Mouse (Mus musculus) c-Kit-positive CD71-positive TER-119-positive erythroid progenitor cells, embryonic 14.5 days (primary cell): ENCODE results near the gene Spats2.

ENCODE experiments used
- DNase-seq: peaks from one replicate; pipeline ENCODE4 v3.0.0-alpha.2; 2013; ENCODE audit warnings: low spot score

Spats2 gene

DNA sequence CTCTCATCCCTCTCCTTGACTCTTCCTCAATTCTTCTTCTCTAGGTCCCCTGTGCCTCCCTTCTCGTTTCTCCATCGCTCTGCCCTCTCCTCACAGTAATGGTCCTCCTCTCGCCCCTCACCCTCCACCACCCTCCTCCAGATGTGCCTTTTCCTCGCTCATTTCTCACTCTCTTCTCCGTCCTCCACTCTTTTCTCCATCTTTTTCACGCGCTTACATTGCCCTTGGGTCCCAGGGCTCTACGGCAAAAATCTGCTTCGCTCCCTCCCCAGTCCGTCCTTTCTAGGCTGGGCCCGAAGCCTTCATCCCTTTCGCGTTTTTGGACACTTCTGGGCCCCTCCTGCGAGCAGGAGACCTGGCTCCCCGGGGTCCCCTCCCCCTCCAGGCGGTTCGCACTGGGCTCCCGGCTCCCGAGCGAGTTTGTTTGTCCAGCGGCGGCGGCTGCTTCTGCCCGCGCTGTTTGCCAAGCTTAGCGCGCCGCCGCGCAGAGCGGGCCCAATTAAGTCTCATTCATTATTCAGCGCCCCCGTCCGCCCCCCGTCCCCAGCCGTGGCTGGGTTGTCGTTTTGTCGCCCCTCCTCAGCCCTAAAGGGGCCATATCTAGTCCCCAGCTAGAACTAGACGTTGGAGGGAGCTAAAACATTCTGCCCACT is 27.8 kb upstream of the Spats2 start:
- no peak for DNase-seq

DNA sequence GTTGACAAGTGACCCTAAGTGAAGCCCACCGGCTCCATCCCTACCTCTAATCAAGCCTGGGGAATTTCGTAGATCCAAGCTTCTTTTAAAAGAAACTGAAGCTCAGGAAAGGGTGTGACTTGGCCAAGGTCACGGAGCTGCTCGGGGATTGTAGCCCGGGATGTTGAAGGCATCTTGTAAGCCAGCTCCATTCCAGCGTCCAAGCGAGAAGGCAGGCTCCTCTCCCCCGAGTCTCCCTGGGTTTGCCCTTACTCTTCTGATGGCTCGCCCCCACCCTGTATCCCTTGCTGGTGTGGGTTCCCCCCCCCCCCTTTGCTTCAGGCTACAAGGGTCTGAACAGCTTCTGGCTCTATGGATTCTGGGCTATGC is 27.2 kb upstream of the Spats2 start:
- no peak for DNase-seq

DNA sequence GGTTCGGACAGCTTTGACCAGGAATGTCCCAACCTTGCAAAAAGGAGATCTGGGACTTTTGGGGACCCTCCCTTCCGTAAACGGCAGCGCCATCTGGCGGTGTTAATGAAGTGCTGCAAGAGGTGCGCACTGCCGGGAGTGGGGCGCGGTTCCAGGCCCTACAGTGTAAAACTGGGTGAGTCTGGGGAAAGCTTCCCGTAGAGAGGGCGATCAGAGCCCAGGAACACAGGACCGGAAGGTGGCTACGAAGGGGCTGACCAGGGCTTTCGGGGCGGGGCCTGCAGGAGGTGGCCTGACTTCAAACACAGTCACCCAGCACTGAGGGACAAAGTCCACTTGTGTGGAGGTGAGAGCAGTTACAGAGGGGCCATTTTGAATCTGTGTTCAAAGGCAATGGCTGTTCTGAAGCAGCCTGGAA is 26.6 kb upstream of the Spats2 start:
- no peak for DNase-seq

DNA sequence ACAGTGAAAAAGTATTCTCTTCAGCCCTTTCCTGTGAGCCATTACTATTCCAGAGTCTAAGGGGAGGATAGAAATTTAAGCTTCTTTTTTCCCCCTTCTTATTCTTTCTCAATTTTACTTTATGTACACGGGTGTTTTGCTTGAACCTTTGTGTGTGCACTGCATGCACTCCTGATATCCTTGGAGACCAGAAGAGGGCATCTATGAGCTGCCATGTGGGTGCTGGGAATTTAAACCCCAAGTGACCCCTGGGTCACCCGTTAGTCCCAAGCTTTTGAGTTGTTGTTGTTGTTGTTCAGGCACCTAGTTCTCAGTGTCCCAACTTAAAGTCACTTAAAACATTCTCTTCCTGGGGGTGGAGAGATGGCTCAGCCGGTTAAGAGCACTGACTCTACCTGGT is 25.7 kb upstream of the Spats2 start:
- DNase-seq = no peak

DNA sequence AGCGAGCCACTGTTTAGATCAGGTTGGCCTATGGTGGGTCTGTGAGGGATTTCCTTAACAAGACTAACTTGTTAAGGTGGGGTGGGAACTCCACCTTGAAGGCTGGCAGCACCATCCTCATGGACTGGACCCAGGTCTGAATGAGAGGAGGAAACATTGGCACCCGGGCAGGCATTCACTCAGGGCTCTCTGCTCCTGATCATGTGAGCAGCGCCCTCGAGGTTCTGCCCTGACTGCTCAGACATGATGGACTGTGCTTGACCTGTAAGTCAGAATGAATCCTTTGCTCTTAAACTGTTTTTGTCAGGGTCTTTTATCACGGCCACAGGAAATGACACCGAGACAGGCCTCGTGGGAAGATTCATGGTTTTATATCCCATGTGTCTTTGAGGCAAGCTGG is 20.5 kb upstream of the Spats2 start:
- DNase-seq = no peak

DNA sequence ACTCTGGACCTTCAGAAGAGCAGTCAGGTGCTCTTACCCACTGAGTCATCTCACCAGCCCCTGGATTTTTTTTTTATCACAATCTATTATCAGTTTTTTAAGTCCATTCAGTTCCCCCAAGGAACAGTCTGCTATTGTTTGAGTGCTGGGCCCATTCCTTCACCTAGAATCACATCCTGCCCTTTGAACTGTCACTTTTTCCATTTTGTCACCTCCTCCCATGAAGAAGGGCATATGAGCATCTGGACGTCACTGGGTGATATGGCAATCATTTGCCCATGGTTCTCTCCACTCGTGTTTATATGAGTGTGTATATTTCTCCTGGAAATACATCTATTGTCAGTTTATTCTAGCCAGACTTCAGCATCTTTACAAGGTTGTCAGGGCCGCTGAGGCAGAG is 17.9 kb upstream of the Spats2 start:
- no peak for DNase-seq

DNA sequence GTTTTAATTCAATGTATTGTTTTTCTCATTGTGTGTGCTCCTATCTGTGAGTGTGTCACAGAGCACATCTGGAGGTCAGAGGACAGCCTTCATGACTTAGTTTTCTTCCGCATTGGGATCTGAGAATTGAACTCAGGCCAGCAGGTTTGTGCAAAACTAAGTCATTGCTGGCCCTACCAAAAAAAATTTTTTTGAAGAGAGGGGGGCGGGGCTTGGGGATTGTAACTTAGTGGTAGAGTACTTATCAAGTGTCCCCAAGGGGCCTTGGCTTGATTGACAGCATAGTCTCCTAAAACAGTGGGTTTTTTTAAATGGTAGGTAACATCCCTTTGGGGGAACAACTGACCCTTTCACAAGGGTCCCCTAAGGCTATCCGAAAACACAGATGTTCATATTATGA is 14.6 kb upstream of the Spats2 start:
- no peak for DNase-seq

DNA sequence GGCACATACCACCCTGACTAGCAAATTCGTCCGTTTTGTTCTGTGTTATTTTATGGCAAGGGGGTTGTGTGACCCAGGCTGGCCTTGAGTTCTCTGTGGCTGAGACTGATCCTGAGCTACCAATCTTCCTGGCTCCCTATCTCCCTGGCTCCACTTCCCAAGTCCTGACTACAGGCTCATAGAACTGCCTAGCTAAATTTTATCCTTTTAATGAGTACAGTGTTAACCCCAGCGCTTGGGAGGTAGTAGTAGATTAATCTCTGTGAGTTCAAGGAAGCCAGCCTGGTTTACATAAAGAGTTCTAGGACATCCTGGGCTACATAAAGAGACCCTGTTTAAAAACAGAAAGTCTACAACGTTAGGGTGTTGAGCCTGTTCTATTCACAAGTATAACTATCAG is 13.9 kb upstream of the Spats2 start:
- no peak for DNase-seq

DNA sequence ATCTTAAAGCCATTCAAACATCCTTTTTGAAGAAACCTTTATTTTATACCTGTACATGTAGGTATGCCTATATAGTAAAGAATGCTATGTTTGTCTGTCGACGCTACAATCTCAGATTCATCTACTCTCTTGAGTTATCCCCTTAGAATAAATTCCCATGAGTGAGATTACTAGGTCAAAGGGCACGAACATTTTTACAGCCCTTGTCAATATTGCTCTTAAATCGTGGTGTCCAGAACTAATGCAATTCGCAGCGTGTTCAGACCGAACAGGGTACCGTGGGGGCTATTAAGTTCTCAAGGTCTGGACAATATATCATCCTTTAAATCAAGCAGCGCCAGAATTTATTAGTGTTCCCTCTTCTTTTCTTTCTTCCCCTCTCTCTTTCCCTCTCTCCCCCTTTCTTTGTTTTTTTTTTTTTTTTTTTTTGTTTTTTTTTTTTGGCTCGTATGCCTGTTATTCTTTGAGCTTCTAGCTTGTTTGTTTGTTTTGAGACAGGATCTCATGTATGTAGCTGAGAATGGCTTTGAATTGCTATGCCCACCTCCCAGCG is 12.8 kb upstream of the Spats2 start:
- no peak for DNase-seq

DNA sequence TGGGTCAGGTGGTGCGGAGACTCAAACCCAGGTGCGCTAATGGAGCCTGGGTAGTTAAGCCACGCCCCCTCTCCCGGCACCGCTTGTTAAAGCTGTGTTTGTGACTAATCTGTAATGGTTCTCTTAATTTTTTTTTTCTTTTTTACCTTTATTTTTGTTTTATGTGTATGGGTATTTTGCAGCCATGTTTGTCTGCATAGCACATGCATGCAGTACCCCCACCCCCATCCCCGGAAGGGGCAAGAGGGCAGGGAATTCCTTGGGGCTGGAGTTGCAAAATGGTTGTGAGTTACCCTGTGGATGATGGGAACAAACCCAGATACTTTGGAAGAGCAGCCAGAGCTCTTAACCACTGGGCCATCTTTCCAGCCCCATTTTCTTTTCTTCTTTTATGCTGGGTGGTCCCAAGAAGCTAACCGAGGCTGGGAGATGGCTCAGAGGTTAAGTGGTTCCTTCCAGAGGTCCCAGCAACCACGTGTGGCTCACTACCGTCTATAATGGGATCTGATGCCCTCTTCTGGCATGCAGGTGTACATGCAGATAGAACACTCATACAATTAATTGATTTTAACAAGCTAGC is 12.2 kb upstream of the Spats2 start:
- DNase-seq = peak; percentile 35

DNA sequence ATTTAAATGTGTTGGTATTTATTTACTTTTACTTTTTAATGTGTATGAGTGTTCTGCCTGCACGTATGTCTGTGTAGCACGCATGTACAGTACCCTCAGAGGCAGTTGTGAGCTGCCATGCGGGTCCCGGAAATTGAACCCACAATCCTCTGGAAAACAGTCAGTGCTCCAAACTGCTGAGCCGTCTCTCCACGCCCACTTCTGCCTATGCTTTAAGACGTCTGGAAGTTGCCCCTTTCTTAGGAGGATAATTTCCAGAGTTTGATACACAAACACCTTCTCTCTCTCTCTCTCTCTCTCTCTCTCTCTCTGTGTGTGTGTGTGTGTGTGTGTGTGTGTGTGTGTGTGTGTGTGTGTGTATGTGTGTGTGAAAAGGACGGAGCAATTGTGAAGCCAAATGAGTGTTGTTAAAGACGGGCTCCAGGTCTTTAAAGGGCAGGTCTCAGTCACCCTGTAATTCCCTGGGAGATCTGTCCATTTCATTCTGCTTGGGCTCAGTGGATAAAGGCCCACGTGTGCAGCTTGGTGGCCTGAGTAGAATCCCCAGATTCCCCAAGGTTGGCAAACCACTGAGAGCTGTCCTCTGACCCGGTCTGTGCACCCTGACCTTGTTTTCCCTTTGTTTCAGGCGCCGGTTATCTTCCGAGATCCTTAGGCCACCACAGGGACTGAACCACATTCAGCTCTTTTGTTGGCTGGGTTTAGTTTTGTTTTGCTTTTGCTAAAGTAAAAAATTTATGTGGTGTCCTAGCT is 11.2 kb upstream of the Spats2 start:
- no peak for DNase-seq

DNA sequence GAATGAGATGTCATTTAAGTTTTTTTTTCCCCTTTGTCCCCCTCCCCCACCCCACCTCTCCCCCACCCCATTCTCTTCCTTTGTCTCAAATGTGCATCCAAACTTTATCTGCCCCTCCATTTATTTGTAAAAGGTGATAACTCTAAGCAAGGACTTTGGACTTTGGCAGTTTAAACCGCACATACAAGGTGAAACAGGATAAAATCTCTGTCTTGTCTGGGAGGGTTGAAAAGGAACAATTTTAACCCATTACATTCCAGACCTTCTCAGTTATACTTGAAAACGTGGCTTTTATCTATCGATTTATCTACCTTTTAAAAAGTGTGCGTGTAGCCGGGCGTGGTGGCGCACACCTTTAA is 10.7 kb upstream of the Spats2 start:
- DNase-seq = no peak

DNA sequence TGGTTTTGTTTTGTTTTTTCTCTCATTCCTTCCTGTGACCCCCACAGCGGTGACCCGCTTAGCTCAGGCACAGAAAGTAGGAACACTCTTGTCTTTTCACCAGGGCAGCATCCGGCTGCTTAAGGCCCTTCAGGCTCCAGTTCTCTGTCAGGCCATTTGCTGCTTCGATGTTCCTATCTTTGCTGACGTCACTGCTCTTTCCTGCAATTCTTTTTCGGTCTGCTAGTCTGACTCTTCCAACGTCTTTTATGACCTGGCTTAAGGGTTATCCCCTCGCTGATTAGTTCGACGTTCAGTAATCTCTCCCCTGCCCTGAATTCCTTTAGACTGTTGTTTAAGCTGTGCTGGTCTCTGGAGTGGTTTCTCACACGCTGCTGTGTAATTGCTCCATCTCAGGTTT is 9.2 kb upstream of the Spats2 start:
- DNase-seq = no peak

DNA sequence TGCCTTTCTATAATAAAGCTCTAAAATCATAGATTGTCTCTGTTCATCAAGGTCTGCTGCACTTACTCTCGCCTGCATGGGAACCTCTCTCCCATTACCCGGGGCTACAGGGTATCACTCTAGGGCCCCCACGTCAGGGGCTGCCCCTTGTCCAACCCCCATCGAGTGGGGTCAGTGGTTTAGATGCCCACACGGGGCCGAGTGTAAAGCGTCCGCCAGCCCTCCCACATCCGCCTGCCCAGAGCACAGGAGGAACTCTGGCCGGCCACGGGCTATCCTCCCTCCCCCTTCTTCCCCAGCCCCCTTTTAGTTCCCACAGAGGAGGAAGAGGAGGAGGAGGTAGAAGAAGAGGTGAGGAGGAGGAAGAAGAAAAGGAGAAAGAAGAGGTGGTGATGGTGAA is 4.9 kb upstream of the Spats2 start:
- no peak for DNase-seq

DNA sequence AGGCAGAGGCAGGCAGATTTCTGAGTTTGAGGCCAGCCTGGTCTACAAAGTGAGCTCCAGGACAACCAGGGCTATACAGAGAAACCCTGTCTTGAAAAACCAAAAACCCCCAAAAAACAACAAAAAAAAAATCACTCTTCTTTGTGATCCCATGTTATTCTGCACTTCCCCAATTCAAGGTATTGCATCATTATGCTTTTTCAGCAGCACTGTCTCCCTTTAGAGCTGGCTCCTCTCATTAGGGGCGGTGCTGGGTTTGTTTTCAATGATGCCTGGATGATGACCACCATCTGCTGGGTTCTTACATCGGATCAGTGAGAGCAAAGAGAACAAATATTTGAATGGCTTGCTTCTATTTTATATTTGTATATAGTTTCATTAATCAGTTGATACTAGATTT is 3.1 kb upstream of the Spats2 start:
- no peak for DNase-seq

DNA sequence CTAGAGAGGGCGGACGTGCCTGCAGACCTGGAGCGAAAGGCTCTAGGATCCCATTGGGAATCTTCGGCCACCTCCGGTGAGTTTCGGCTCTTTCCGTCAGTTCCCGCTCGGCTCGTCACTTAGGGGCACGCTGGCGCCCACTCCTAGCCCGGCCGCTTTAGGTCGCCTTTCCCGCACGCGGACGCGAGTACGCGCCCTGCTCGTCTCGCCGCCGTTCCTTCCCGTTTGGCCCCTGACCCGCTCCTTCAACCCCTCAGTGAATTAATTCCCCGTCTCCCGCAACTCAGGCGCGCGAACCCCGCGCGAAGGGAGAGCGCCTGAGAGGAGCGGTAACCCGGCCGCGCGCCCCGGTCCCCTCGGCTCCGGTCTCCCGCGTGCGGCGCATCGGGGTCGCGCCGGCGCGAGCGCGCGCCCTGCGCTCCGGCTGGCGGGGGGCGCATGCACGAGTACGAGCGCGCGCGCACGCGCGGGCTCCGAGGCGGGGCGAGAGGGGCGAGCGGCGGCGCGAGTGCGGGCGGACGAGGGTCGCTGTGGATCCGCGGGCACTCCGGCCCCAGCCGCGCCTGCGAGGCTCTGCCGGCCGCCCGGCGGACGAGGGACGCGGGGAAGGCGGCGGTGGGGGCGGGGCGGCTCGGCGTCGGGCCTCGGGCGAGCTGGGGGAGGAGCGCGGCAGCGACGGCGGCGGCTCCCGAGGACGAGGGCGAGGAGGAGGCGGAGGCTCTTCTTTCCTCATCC is 532 bp downstream of the Spats2 start:
- DNase-seq = peak; percentile 40

DNA sequence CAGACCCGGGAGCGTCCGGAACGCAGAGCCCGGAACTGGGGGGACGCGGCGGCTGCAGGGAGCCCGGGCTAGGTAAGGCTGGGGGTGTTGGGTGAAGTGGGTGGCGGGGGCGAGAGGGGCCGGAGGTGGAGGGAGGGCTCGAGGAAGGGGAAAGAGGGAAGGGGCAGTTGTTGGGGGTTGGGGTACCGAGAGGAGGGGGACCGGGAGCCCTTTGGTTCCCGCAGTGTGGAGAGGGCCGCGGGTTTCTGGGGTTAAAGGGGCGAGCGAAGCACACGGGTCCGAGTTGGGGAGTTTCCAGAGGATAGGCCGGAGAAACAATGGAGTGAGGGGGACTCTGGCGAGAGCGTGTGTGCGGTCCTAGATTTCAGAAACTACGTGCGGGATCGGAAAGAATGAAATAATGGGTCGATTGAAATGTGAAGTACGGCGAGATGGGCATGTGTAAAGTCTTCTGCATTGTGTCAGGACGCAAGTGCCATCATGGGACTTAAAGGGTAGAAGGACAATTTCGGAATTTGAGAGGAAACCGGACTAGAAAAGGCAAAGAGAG is 1.2 kb downstream of the Spats2 start:
- no peak for DNase-seq

DNA sequence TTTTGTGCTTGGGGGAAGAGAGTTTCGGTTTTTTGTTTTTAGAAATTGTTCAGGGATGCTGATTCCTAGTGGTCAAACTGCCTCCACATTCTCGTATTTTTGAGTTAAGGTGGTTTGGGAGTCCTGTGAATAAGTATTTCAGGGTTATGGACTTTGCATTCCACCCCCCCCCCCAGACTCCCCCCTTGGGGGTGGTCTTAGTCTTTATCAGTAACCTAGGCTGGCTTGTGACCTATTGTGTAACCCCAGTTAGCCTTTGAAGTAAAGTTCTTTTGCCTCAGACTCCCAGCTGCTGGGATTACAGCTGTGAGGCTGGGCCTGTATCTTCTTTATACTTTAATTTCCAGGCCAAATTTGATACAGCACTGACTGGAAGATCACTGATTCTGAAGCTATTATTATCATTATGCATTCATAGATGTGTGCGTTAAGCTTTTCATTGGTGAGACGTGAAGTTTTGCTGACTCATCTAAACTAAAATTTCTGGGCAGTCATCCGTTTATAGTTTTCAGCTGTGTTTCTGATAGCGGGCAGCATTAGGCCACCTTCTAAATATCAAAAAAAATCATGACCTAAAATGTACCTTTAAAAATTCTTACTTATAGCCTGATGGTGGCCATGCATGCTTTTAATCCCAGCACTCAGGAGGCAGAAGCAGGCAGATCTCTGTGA is 2.3 kb downstream of the Spats2 start:
- DNase-seq = no peak

DNA sequence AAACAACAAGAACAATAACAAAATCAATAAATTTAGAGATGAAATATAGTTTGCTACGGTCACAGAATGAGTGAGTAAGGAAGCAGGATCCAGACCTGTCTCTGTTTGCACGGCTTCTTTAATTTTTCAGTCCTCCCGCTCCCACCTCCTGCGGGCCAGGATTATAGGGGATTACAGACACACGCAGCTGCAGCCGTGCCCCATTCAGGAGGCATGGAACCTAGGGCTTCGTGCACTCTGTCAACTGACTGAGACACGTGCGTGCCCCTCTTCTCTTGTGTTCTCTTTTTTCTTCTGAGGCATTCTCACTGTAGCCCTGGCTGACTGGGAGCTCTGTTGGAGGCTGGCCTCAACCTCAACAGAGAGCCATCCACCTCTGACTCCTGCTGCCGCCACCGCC is 3.7 kb downstream of the Spats2 start:
- no peak for DNase-seq

DNA sequence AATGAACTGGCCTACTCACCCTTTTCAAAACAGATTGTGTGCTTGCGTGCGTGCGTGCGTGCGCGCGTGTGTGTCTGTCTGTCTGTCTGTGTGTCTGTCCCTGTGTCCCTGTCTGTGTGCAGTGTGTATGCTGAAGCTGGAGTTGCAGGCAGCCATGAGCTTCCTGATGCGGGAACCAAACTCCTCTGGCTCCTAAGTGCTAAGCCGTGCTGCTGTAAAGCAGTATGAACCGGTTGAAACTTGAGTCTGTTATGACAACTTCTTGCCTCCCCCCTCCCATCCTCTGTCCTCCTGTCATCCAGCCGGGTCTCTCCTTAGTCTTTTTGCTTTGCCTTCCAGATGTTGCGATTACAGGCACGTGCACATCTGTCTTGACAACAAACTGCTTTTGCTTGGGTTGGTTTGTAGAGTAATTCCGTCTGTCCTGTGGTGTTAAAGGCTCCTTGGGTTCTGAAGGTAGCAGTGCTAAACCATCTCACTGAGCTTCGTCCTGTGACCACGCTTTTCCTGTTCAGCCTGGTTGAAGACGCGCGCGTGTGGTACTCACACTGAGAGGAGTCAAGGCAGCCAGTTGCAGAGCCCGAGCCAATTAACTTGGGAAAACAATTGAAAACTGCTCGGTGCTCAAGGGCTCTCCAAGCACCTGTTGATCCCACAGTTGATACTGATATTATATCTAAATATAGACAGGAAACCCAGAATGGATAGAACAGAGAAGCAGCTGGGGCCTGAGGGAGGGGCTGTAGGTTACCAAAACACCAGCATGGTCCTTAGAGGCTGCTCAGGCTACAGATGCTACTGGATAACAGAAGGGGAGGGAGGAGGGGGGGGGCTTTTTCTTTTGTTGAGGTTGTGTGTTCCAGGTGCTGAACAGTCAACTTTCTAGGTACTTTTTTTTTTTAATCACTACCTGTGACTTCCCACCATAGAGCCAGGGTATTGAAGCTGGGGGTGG is 4.5 kb downstream of the Spats2 start:
- no peak for DNase-seq

DNA sequence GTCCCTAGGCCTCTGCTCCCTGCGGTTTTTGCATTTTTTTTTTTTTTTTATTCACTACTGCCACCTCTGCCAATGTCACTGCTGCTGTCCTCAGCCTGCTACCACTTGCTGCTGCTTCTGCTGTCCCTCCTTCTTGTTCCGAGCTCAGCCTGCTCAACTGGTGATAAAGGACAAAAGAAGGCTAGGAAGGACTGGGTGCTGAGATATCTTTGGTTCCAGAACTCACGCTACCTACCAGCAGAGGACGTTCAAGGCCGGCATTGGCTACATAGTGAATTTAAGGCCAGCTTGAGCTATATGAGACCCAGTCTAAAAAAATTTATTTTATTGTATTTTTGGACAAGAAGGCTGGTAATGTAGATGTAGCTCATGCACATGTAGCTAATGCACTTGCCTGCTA is 12.7 kb downstream of the Spats2 start:
- DNase-seq = peak; percentile 55
